Mouse (Mus musculus): ENCODE measurements around the gene Rnf157.
A peak's percentile ranks its signal among the peaks of the same experiment; 100 is the strongest.
"Not testable (repeated sequence)": the region's sequence is repeated elsewhere in the genome, so short reads cannot be mapped to it uniquely, and the experiment has no call there.

Rnf157 gene

GRCm38 (mm10) chr11:116433356-116434286 lies 20.8 kb upstream of the Rnf157 start, which contains the start of gene Ubald2:
Gene Ubald2, plus strand, starts transcription at chr11:116434094.
- DNase-seq, result peak; percentile 99 to 100

GRCm38 (mm10) chr11:116432593-116433355 lies 19.9 kb upstream of the Rnf157 start:
- DNase-seq, result no peak

- no peak for DNase-seq
These were observed 19.3 kb upstream of the Rnf157 start for GRCm38 (mm10) chr11:116432127-116432526.

DNA sequence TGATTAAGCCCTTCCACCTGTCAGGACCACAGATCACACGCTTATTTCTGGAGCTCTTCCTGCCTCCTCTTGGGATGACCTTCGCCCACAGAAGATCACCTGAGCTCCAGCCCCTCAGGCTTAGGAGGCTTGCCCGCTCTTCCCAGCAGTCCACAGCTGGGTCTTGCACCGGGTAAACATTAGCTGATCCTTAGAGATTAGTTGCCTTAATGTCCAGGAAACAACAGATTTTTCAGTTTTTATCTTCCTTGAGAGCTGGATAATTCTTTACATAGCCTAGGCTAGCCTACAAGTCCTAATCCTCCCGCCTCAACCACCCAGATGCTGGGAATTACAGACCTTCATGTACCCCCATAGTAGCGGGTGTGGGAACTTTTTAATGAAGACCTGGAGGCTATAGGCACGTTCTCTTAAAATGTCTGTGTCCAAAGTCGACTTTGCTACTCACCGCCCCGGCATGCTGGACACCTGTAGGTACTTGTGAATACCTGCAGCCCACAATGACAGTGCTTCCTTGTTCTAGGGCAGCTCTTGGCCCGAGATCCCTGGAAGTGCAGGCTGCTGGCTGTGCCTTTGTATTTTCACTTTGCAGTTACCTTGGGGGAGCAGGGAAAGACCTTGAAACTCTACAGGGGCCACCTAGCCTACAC lies 18.7 kb upstream of the Rnf157 start:
- no peak for DNase-seq

DNA sequence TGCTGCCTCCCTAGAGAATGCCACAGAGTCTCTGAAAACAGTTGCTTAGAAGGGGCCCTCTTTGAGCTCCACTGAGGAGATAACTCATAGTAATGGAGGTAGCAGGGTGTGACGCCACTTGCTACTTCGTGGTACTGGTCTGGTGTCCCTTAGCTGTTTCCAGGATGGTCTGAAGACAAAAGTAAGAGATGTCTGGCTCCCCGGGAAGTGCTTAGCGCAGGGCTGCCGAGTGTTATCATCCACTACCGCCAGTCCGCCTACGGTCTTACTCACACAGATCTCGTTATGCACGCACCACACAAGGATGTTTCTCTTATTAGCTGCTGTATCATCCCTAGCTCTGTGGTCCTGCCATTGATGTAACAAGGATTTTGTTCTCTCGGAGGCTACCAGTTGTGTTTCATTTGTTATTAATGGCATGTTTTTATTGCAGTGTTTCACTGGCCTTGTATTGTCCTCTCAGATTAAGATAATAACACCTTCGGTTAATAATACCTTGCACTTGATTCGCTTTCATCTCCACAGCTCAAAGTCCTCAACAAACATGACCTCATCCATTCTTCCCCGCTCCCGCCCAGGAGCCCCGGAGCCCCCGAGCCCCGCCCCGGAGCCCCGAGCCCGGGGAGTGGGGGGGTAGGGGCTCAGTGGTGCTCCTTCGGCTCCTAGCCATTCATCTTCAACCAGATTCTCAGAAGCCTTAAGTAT lies 18.0 kb upstream of the Rnf157 start:
- no peak for DNase-seq

- DNase-seq, result no peak
These were observed 17.2 kb upstream of the Rnf157 start for GRCm38 (mm10) chr11:116429862-116430613.

DNA sequence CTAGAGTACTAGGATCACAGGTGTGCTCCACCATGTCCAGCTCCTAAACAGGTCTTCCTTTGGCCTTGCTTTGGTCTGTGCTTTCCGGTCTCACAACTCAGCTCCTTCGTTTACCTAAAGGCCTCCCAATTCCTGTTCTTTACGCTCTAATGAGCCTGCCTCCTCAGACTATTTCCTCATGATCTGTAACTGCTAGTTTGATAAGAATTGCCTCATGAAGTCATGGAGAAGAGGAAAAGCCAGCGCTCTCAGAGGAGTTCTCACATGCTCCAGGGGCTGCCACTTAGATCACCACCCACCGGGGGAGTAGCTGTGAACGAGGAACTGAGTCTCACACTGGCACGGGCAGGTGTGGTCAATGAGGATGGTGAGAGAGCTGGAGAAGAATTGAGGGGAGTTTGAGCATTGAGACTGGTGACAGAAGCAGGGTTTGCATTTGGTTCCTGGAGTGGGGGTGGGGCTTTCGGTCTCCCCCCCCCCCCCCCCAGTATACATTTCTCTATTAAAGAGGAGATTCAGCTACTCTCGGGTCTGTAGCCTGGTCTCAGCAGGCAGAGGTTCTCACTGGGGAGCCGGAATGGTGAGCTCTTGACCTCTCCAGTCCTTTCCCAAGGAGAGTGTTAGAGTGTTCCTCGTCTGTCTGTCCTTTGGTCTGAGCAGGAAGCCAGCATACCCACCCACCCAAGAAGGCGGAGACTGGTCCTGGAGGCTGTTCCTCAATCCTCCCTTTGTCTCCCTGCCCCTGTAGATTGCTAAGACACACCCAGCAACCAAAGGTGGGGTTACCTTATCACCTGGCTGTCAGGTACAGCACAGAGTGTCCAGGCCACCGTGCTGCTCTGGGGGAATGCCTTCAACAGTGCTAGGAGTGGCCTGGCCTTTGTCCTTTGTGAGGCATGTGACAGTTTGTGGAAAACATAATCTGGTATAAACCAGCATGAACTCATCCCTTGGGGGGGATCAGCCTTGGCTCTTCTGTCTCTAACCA lies 16.3 kb upstream of the Rnf157 start:
- no peak for DNase-seq

DNA sequence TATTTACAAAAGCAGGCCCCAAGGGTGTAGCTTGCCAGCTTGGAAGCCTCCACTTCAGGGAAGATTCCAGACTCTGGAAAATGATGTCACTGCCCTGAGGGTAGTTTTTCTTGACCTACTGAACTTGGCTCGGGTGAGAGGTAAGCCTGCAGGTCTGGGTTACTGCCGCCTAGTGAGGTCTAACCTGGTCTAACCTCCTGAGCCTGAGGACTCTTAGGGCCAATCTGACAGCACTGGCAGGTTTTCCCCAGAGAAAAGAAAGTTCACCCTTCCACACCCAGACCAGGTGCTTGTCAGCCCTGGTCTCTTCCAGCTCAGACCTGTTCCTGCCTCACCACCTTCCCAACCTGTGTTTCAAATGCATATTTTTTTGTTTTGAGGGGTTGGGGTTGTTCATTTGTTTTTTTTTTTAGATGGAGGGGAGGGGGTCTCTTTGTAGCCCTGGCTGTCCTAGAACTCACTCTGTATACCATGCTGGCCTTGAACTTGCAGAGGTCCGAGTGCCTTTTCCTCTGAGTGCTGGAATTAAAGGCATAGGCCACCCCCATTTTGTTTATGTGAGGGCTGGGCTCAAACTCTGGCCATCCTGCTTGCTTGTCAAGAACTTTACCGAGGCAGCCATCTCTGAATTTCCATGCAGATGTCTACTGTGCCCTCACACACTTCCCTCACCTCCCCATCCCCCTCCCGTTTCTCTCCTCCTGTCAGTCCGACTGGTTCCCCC lies 14.2 kb upstream of the Rnf157 start:
- DNase-seq, result no peak

GRCm38 (mm10) chr11:116426328-116426727 lies 13.5 kb upstream of the Rnf157 start:
- DNase-seq, result not testable (repeated sequence)

DNA sequence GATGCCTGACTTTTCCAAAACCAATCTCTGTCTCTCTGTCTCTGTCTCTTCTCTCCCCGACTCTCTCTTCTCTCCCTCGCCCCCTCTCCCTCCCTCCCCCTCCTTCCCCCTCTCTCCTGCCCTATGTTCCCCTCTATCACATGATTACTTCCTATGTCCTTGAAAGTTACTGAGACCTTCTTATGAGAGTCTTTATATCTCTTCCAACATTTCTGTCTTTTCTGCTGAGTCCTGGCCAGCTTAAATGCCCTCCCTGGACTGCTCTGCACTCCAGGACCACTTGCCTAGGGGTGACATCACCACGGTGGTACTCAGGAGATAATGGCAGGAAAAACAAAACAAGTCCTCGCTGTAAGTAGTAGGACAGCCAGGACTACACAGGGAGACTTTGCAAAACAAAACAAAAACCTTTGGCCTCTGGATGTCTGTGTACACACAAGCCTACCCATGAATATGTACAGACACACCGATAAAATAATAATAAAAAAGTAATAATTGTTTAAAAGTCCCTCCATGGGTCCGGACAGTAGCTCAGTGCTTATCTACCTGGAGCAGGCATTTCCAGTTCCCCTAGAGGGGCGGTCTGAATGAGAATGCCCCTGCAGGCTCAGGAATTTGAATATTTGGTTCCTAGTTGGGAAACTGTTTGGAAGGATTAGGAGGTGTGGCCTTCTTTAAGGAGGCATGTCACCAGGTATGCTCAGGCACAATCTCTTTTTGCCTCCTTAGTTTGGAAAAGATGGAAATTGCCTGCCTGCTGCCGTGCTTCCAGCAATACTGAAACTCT lies 12.0 kb upstream of the Rnf157 start:
- no peak for DNase-seq

DNA sequence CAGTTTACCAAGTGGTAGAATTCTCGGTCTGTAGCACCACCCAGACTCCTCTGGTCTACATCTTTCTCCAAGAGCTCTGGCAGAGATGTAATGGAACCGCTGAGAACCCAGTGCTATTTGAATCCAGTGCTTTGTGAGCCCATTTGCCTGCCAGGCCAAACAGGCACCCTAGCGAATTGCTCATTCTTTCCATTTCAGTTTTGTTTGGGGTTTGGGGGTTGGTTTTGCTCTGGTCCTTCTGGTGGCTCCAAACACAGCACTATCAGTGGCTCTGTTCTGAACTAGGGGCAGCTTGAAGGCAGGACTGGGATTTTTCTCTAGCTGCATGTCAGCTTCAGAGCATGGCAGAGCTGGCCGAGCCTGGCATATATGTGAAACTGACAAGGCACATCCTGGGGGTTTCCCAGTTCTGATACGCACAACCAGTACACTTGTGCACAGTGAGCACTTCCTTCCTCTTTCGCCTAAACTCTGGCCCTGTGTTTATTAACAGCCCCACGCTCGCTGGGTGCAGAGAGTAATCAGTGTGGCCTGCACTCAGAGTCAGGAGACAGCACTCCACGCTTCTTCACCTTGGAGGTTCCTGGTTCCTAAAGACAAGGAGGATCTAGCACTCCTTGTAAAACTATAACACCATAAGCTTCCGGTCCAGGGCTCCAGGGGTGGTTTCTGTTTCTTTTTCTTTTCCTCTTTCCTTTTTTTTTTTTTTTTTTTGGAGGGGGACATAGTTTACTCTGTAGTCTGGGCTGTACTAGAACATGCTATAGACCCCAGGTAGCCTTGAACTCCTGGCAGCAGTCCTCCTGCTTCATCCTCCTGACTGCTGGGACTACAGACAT lies 11.2 kb upstream of the Rnf157 start:
- no peak for DNase-seq

DNA sequence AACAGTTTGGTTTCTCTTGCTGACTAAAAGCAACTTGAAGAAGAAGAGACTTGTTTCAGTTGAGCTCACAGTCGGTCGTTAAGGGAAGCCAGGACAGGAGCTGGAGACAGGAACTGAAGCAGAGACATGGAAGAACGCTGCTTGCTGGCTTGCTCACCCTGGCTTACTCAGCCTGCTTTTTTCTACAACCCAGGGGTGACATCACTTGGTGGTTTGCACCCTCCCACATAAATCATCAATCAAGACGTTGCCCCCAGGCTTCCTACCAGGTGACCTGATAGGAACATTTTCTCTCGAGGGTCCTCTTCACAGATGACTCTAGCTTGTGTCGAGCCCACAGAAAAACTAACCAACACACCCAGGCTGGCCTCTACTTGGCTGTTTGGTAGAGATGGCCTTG lies 10.4 kb upstream of the Rnf157 start:
- DNase-seq, result no peak

- DNase-seq, result no peak
These were observed 9.7 kb upstream of the Rnf157 start for GRCm38 (mm10) chr11:116422562-116422961.

DNA sequence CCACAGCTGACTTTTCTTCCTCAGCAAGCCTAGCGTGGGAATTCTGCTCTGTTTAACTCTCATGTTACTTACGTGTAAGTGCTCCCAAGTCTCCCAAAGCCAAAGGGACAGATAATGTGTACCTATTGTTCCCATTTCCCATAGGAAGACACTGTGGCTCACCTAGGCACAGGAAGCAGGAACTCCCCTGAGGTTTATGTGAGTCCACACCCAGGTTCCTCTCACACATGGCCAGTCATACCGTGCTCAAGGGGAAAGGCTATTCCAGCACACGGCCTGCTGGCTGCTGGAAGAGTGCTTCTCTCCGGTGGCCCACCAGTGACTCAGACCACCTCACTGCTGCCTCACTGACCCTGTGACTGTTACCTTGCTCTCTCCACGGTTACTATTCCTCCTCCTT lies 8.3 kb upstream of the Rnf157 start:
- no peak for DNase-seq

GRCm38 (mm10) chr11:116418841-116419462 lies 6.1 kb upstream of the Rnf157 start:
- DNase-seq, result no peak

GRCm38 (mm10) chr11:116418194-116418840 lies 5.5 kb upstream of the Rnf157 start:
- no peak for DNase-seq

GRCm38 (mm10) chr11:116417054-116417453 lies 4.2 kb upstream of the Rnf157 start:
- DNase-seq, result no peak

All from cerebellum, adult 18-20 months (tissue).